Comparison of ENCODE assay signal across 14 mouse cellular contexts in genomic region chr3:75891581-75891980, GRCm38 (mm10).
"Had no signal": no experiment of that assay in that cellular context is flagged by ENCODE, and none has a peak within 500 bp of the region (broad histone marks: within the 10 kb centered on the region; RNA-seq: fewer than 3 reads in every experiment).

No protein-coding gene starts in this region.

- H3K27me3 ChIP-seq: limb, embryonic 12.5 days; liver, embryonic 13.5 days; lung, embryonic 15.5 days; megakaryocyte, embryonic 14.5 days; midbrain, embryonic 15.5 days; neural tube, embryonic 12.5 days had no signal

- H3K9ac ChIP-seq: limb, embryonic 12.5 days; liver, embryonic 13.5 days; liver, postnatal 0 days; lung, embryonic 15.5 days; midbrain, embryonic 15.5 days; neural tube, embryonic 12.5 days had no signal

- H3K36me3 ChIP-seq: midbrain, embryonic 15.5 days had no signal

- H3K4me2 ChIP-seq: limb, embryonic 12.5 days; liver, embryonic 13.5 days; lung, embryonic 15.5 days; midbrain, embryonic 11.5 days; midbrain, embryonic 15.5 days; neural tube, embryonic 12.5 days had no signal

- H3K4me3 ChIP-seq: limb, embryonic 12.5 days; liver, embryonic 13.5 days; lung, embryonic 15.5 days; megakaryocyte, embryonic 14.5 days; midbrain, embryonic 15.5 days; neural tube, embryonic 12.5 days had no signal

- H3K27ac ChIP-seq: limb, embryonic 12.5 days; liver, embryonic 13.5 days; lung, embryonic 15.5 days; macrophage; midbrain, embryonic 15.5 days; neural tube, embryonic 12.5 days; stomach, postnatal 0 days had no signal

- H3K9me3 ChIP-seq: limb, embryonic 12.5 days; liver, embryonic 13.5 days; lung, embryonic 15.5 days; megakaryocyte, embryonic 14.5 days; midbrain, embryonic 15.5 days; neural tube, embryonic 12.5 days had no signal

- DNase-seq: kidney, postnatal 25 days; liver; liver, embryonic 13.5 days; liver, postnatal 0 days; lung, postnatal 14 days; thymus, postnatal 14 days had no signal

- ATAC-seq: liver, postnatal 0 days; midbrain, embryonic 15.5 days had no signal

- H3K4me1 ChIP-seq: limb, embryonic 12.5 days; liver, embryonic 13.5 days; lung, embryonic 15.5 days; megakaryocyte, embryonic 14.5 days; midbrain, embryonic 15.5 days; neural tube, embryonic 12.5 days had no signal
